Mouse (Mus musculus): ENCODE measurements around the gene Fcer2a. TPM values are rescaled to one million over a fixed set of nuclear protein-coding genes. Genes with fewer than 3 reads are reported as not detected.

Fcer2a gene
- polyA plus RNA-seq, 1 experiment: 0.12 TPM

- Histone ChIP-seq H3K4me3 (ENCODE audit: control insufficient read depth, low read depth, low read length) (no peak overlapping the region), H3K27me3 (ENCODE audit: control insufficient read depth, insufficient read depth, low read length) (no peaks in the 10 kb centered on the region), H3K4me1 (ENCODE audit: control insufficient read depth, insufficient read depth, low read length) (no peaks in the 10 kb centered on the region; the same call in 1 of the 2 replicates), H3K27ac (ENCODE audit: control insufficient read depth, insufficient read depth, low read depth, low read length) (no peak overlapping the region), H3K36me3 (ENCODE audit: control insufficient read depth, insufficient read depth, low read length) (no peaks in the 10 kb centered on the region)
- TF ChIP-seq POLR2A (IDR thresholded peaks at IDR 0.05; ENCODE audit: control insufficient read depth, low read depth, low read length): no peak
- TF ChIP-seq CTCF (IDR thresholded peaks at IDR 0.05; ENCODE audit: control insufficient read depth, insufficient read depth, insufficient replicate concordance, low read depth, low read length): no peak
Measured at GRCm38 (mm10) chr8:3687537-3687936, 6.4 kb downstream of the Fcer2a start.

GRCm38 (mm10) chr8:3685422-3685821 is 8.6 kb downstream of the Fcer2a start:
- H3K4me3 ChIP-seq (ENCODE audit: control insufficient read depth, low read depth, low read length): no peak overlapping the region
- H3K27ac ChIP-seq (ENCODE audit: control insufficient read depth, insufficient read depth, low read depth, low read length): no peak overlapping the region
- H3K27me3 ChIP-seq (ENCODE audit: control insufficient read depth, insufficient read depth, low read length): no peaks in the 10 kb centered on the region
- no peak for TF ChIP-seq CTCF (IDR thresholded peaks at IDR 0.05; ENCODE audit: control insufficient read depth, insufficient read depth, insufficient replicate concordance, low read depth, low read length)
- TF ChIP-seq POLR2A (IDR thresholded peaks at IDR 0.05; ENCODE audit: control insufficient read depth, low read depth, low read length): no peak
- no peaks in the 10 kb centered on the region; the same call in 1 of the 2 replicates for H3K4me1 ChIP-seq (ENCODE audit: control insufficient read depth, insufficient read depth, low read length)
- no peaks in the 10 kb centered on the region for H3K36me3 ChIP-seq (ENCODE audit: control insufficient read depth, insufficient read depth, low read length)

- Histone ChIP-seq H3K36me3 (ENCODE audit: control insufficient read depth, insufficient read depth, low read length) (no peaks in the 10 kb centered on the region), H3K4me3 (ENCODE audit: control insufficient read depth, low read depth, low read length) (no peak overlapping the region), H3K27me3 (ENCODE audit: control insufficient read depth, insufficient read depth, low read length) (no peaks in the 10 kb centered on the region), H3K4me1 (ENCODE audit: control insufficient read depth, insufficient read depth, low read length) (no peaks in the 10 kb centered on the region; the same call in 1 of the 2 replicates), H3K27ac (ENCODE audit: control insufficient read depth, insufficient read depth, low read depth, low read length) (no peak overlapping the region)
- no peak for TF ChIP-seq CTCF (IDR thresholded peaks at IDR 0.05; ENCODE audit: control insufficient read depth, insufficient read depth, insufficient replicate concordance, low read depth, low read length)
- TF ChIP-seq POLR2A (IDR thresholded peaks at IDR 0.05; ENCODE audit: control insufficient read depth, low read depth, low read length): no peak
Measured at GRCm38 (mm10) chr8:3684530-3684929, 9.4 kb downstream of the Fcer2a start.

- TF ChIP-seq CTCF (IDR thresholded peaks at IDR 0.05; ENCODE audit: control insufficient read depth, insufficient read depth, insufficient replicate concordance, low read depth, low read length) (no peak), POLR2A (IDR thresholded peaks at IDR 0.05; ENCODE audit: control insufficient read depth, low read depth, low read length) (no peak)
- H3K27me3 ChIP-seq (ENCODE audit: control insufficient read depth, insufficient read depth, low read length): no peaks in the 10 kb centered on the region
- no peak overlapping the region for H3K4me3 ChIP-seq (ENCODE audit: control insufficient read depth, low read depth, low read length)
- H3K4me1 ChIP-seq (ENCODE audit: control insufficient read depth, insufficient read depth, low read length): peaks cover 2% of the 10 kb centered on the region; the same call in 1 of the 2 replicates
- no peak overlapping the region for H3K27ac ChIP-seq (ENCODE audit: control insufficient read depth, insufficient read depth, low read depth, low read length)
- no peaks in the 10 kb centered on the region; the same call in 1 of the 2 replicates for H3K36me3 ChIP-seq (ENCODE audit: control insufficient read depth, insufficient read depth, low read length)
Measured at GRCm38 (mm10) chr8:3683408-3684176, 10.4 kb downstream of the Fcer2a start.

- H3K4me1 ChIP-seq (ENCODE audit: control insufficient read depth, insufficient read depth, low read length): peaks cover 4% of the 10 kb centered on the region; the same call in 1 of the 2 replicates
- H3K4me3 ChIP-seq (ENCODE audit: control insufficient read depth, low read depth, low read length): no peak overlapping the region
- no peak overlapping the region for H3K27ac ChIP-seq (ENCODE audit: control insufficient read depth, insufficient read depth, low read depth, low read length)
- no peaks in the 10 kb centered on the region; the same call in 1 of the 2 replicates for H3K36me3 ChIP-seq (ENCODE audit: control insufficient read depth, insufficient read depth, low read length)
- TF ChIP-seq POLR2A (IDR thresholded peaks at IDR 0.05; ENCODE audit: control insufficient read depth, low read depth, low read length): no peak
- no peak for TF ChIP-seq CTCF (IDR thresholded peaks at IDR 0.05; ENCODE audit: control insufficient read depth, insufficient read depth, insufficient replicate concordance, low read depth, low read length)
- H3K27me3 ChIP-seq (ENCODE audit: control insufficient read depth, insufficient read depth, low read length): no peaks in the 10 kb centered on the region
Measured at GRCm38 (mm10) chr8:3682435-3682834, 11.5 kb downstream of the Fcer2a start.

- no peak overlapping the region for H3K4me3 ChIP-seq (ENCODE audit: control insufficient read depth, low read depth, low read length)
- no peak for TF ChIP-seq CTCF (IDR thresholded peaks at IDR 0.05; ENCODE audit: control insufficient read depth, insufficient read depth, insufficient replicate concordance, low read depth, low read length)
- TF ChIP-seq POLR2A (IDR thresholded peaks at IDR 0.05; ENCODE audit: control insufficient read depth, low read depth, low read length): no peak
- no peaks in the 10 kb centered on the region for H3K27me3 ChIP-seq (ENCODE audit: control insufficient read depth, insufficient read depth, low read length)
- peaks cover 14% of the 10 kb centered on the region for H3K4me1 ChIP-seq (ENCODE audit: control insufficient read depth, insufficient read depth, low read length)
- H3K36me3 ChIP-seq (ENCODE audit: control insufficient read depth, insufficient read depth, low read length): no peaks in the 10 kb centered on the region; the same call in 1 of the 2 replicates
- no peak overlapping the region for H3K27ac ChIP-seq (ENCODE audit: control insufficient read depth, insufficient read depth, low read depth, low read length)
Measured at GRCm38 (mm10) chr8:3679656-3680055, 14.3 kb downstream of the Fcer2a start.

GRCm38 (mm10) chr8:3679236-3679635 is 14.7 kb downstream of the Fcer2a start:
- Histone ChIP-seq H3K4me3 (ENCODE audit: control insufficient read depth, low read depth, low read length) (no peak overlapping the region), H3K4me1 (ENCODE audit: control insufficient read depth, insufficient read depth, low read length) (peaks cover 14% of the 10 kb centered on the region), H3K27me3 (ENCODE audit: control insufficient read depth, insufficient read depth, low read length) (no peaks in the 10 kb centered on the region), H3K36me3 (ENCODE audit: control insufficient read depth, insufficient read depth, low read length) (no peaks in the 10 kb centered on the region; the same call in 1 of the 2 replicates), H3K27ac (ENCODE audit: control insufficient read depth, insufficient read depth, low read depth, low read length) (no peak overlapping the region)
- TF ChIP-seq POLR2A (IDR thresholded peaks at IDR 0.05; ENCODE audit: control insufficient read depth, low read depth, low read length): no peak
- TF ChIP-seq CTCF (IDR thresholded peaks at IDR 0.05; ENCODE audit: control insufficient read depth, insufficient read depth, insufficient replicate concordance, low read depth, low read length): no peak

Measured in testis, adult 2 months (tissue).